Mouse (Mus musculus): ENCODE data around the gene Oxsm. TPM values are rescaled to one million over a fixed set of nuclear protein-coding genes. Genes with fewer than 3 reads are reported as not detected.
A peak's percentile ranks its signal among the peaks of the same experiment; 100 is the strongest.

The Oxsm gene
- polyA plus RNA-seq, 1 experiment from 2014 or later: 2.9 TPM

DNA sequence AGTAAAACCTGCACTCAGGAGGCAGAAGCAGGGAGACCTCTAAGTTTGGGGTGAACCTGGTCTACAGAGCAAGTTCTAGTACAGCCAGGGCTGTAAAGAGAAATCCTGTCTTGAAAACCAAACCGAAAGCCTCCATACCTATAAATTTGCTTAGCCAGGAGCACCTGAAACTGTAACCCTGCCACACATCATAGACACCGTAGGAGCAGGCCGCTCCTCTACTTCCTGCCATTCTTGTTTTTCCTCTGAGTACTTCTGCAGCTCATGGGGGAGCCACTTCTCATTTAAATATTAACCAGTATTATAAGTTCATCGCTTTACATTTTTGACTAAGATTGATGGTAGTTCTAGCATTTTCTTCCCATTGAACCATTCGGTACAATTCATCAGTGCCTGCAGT lies 17.4 kb upstream of the Oxsm start:
- ATAC-seq: no peak
- no peak overlapping the region for H3K9ac ChIP-seq (ENCODE audit: low read depth, low read length)
- no peaks in the 10 kb centered on the region for H3K9me3 ChIP-seq (ENCODE audit: control insufficient read depth, low read length)
- H3K36me3 ChIP-seq (ENCODE audit: control insufficient read depth, insufficient read depth, low read length): 0 out of 2 replicates have a peak, but pooled peaks cover 4% of the 10 kb centered on the region
- no peaks in the 10 kb centered on the region for H3K4me1 ChIP-seq (ENCODE audit: control insufficient read depth, insufficient read depth, low read depth, low read length)
- H3K4me3 ChIP-seq (ENCODE audit: low read length): no peak overlapping the region
- H3K27me3 ChIP-seq (replicated peaks; ENCODE audit: control insufficient read depth, insufficient read depth, low read length): no peaks in the 10 kb centered on the region
- H3K27ac ChIP-seq (ENCODE audit: low read depth, low read length): no peak overlapping the region
- H3K4me2 ChIP-seq (ENCODE audit: low read length): no peak overlapping the region
- 87% methylated on average over 5 of the region's 5 CpGs for WGBS

DNA sequence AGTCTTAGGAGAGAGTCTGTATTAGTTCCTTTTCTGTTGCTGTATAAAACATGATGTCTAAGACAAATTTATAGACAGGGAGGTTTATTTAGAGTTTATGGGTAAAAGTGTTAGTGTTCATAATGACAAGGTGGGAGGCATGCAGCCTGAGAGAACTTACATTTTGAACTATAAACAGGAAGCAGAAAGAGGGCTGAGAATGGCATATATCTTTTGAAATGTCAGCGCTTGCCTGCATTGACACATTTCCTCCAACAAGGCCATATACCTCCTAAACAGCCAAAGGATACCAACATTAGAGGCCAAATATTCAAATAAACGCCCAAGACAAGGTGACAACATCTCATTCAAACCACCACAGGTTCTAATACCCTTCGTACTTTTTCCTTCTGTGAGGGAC lies 12.3 kb upstream of the Oxsm start:
- 88% methylated on average over 3 of the region's 3 CpGs for WGBS
- H3K9ac ChIP-seq (ENCODE audit: low read depth, low read length): no peak overlapping the region
- H3K4me2 ChIP-seq (ENCODE audit: low read length): no peak overlapping the region
- no peak for ATAC-seq
- H3K9me3 ChIP-seq (ENCODE audit: control insufficient read depth, low read length): no peaks in the 10 kb centered on the region
- no peak overlapping the region for H3K27ac ChIP-seq (ENCODE audit: low read depth, low read length)
- peaks cover 4% of the 10 kb centered on the region; the same call in 1 of the 2 replicates for H3K36me3 ChIP-seq (ENCODE audit: control insufficient read depth, insufficient read depth, low read length)
- no peaks in the 10 kb centered on the region for H3K27me3 ChIP-seq (replicated peaks; ENCODE audit: control insufficient read depth, insufficient read depth, low read length)
- no peak overlapping the region for H3K4me3 ChIP-seq (ENCODE audit: low read length)
- no peaks in the 10 kb centered on the region for H3K4me1 ChIP-seq (ENCODE audit: control insufficient read depth, insufficient read depth, low read depth, low read length)

DNA sequence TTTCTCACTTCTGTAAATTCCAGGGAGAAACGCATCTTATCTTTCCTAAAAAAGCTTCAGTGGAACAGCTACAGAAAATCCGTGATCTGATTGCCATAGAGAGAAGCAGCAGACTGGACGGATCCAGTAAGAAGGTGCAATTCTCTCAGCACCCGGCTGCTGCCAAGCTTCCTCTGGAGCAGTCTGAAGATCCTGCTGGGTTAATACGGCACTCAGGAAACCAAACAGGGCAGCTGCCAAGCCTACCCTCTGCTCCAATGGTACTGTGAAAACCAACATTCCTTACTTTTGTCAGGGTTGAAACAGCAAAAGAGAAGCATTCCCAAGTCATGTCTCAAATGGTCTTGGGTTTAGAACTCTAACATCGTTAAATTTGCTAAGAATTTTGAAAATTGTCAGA lies 10.9 kb upstream of the Oxsm start:
- Histone ChIP-seq H3K4me2 (ENCODE audit: low read length) (no peak overlapping the region), H3K4me3 (ENCODE audit: low read length) (no peak overlapping the region), H3K4me1 (ENCODE audit: control insufficient read depth, insufficient read depth, low read depth, low read length) (no peaks in the 10 kb centered on the region), H3K36me3 (ENCODE audit: control insufficient read depth, insufficient read depth, low read length) (peaks cover 4% of the 10 kb centered on the region; the same call in 1 of the 2 replicates), H3K9ac (ENCODE audit: low read depth, low read length) (no peak overlapping the region), H3K9me3 (ENCODE audit: control insufficient read depth, low read length) (no peaks in the 10 kb centered on the region), H3K27ac (ENCODE audit: low read depth, low read length) (no peak overlapping the region), H3K27me3 (replicated peaks; ENCODE audit: control insufficient read depth, insufficient read depth, low read length) (no peaks in the 10 kb centered on the region)
- 0 out of 2 replicates have a peak, but pooled peaks have one; percentile 75 for ATAC-seq
- WGBS: 66% methylated on average over 6 of the region's 6 CpGs

DNA sequence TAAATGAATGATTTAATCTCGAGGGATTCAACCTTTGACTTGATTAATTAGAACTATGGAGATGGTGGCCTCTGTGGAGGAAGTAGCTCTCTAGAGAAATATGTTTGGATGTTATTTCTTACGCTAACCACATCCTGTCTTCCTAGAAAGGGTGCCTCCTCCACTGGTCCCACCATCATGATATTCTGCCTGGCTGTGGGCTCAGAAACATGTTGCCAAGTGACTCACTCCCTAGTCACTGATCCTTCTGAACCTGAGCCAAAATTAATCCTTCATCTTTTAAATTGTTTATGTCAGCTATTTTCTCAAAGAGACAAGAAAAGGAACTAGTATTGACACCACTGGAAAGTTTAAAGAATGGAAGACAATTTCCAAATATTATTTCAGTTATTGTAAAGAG lies 6.6 kb upstream of the Oxsm start:
- ATAC-seq: no peak
- H3K4me1 ChIP-seq (ENCODE audit: control insufficient read depth, insufficient read depth, low read depth, low read length): no peaks in the 10 kb centered on the region
- H3K27ac ChIP-seq (ENCODE audit: low read depth, low read length): no peak overlapping the region
- no peak overlapping the region for H3K9ac ChIP-seq (ENCODE audit: low read depth, low read length)
- peaks cover 11% of the 10 kb centered on the region for H3K36me3 ChIP-seq (ENCODE audit: control insufficient read depth, insufficient read depth, low read length)
- H3K4me3 ChIP-seq (ENCODE audit: low read length): no peak overlapping the region
- no peaks in the 10 kb centered on the region for H3K9me3 ChIP-seq (ENCODE audit: control insufficient read depth, low read length)
- H3K27me3 ChIP-seq (replicated peaks; ENCODE audit: control insufficient read depth, insufficient read depth, low read length): no peaks in the 10 kb centered on the region
- no peak overlapping the region for H3K4me2 ChIP-seq (ENCODE audit: low read length)
- 77% methylated on average over 2 of the region's 2 CpGs for WGBS

DNA sequence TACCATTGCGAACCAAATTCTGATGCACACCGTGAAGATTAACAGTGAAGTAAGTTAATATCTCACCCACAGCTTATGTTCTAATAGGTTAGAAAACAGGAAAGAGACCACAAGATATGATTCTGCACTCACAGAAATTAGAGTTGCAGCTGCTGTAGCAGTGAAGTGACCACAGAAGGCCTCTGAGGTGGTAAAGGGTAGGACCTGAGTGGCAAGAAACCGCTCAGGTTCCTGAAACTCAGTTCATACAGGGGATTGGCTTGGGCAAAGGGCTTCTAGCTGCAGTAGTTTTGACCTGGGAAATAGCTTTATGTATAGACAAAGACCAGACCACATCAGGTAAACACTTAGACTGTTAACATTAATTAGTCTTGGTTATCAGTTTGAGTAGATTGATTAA lies 6.1 kb upstream of the Oxsm start:
- no peak overlapping the region for H3K4me3 ChIP-seq (ENCODE audit: low read length)
- no peaks in the 10 kb centered on the region for H3K9me3 ChIP-seq (ENCODE audit: control insufficient read depth, low read length)
- H3K9ac ChIP-seq (ENCODE audit: low read depth, low read length): no peak overlapping the region
- peaks cover 11% of the 10 kb centered on the region for H3K36me3 ChIP-seq (ENCODE audit: control insufficient read depth, insufficient read depth, low read length)
- peaks cover under 1% of the 10 kb centered on the region; the same call in 1 of the 2 replicates for H3K4me1 ChIP-seq (ENCODE audit: control insufficient read depth, insufficient read depth, low read depth, low read length)
- H3K4me2 ChIP-seq (ENCODE audit: low read length): no peak overlapping the region
- H3K27ac ChIP-seq (ENCODE audit: low read depth, low read length): no peak overlapping the region
- WGBS: 96% methylated on average over 3 of the region's 3 CpGs
- H3K27me3 ChIP-seq (replicated peaks; ENCODE audit: control insufficient read depth, insufficient read depth, low read length): no peaks in the 10 kb centered on the region
- no peak for ATAC-seq

DNA sequence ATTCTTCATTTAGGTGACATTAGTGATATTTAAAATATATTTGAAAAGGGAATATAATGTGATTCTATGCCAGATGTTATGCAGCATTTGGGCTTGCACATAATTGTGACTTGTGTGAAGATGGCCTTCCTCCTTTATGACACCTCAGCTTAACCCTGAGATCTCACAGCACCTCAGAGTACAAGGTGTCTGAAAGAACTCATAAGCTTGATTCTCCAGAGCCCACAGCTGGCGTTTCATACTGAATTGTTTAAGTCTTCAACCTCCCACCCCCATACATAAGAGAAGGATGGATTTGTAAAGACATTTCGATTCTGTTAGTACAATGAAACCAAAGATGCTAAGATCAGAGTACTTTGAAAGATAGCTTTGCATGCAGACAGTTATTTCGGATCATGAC lies 491 bp upstream of the Oxsm start:
- no peaks in the 10 kb centered on the region for H3K27me3 ChIP-seq (replicated peaks; ENCODE audit: control insufficient read depth, insufficient read depth, low read length)
- WGBS: 73% methylated on average over 3 of the region's 3 CpGs
- H3K36me3 ChIP-seq (ENCODE audit: control insufficient read depth, insufficient read depth, low read length): peaks cover 4% of the 10 kb centered on the region
- H3K9me3 ChIP-seq (ENCODE audit: control insufficient read depth, low read length): no peaks in the 10 kb centered on the region
- peak overlapping the region; percentile 65 for H3K4me2 ChIP-seq (ENCODE audit: low read length)
- H3K9ac ChIP-seq (ENCODE audit: low read depth, low read length): peak overlapping the region; percentile 95; the same call in 1 of the 2 replicates
- no peak for ATAC-seq
- H3K4me1 ChIP-seq (ENCODE audit: control insufficient read depth, insufficient read depth, low read depth, low read length): peaks cover 13% of the 10 kb centered on the region
- H3K27ac ChIP-seq (ENCODE audit: low read depth, low read length): no peak overlapping the region
- peak overlapping the region; percentile 88 for H3K4me3 ChIP-seq (ENCODE audit: low read length)

DNA sequence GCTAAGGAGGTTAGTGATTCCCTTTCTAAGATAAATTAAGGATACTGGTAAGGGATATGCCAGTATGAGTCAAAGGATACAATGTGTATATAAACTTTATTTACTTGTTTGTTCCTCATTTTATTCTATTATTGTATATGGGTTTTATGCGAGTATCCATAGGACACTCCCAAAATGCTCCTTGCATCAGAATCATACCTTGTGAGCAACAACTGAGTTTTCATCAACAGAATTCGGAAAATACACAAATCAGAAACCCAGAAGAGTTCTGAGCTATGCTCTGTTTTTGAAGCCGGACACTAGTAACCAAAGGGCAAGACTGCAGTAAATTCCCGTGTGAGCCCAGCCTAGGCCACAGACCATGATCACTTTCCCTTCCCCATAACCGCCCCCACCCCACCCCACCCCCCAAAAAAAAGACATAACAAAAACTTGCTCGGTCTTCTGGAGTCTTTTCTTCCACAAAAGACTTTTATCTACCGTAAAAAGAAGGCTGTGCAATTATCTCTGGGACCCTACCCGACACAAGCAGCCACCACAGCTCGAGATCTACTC lies 928 bp downstream of the Oxsm start:
- peak overlapping the region; percentile 95 for H3K9ac ChIP-seq (ENCODE audit: low read depth, low read length)
- no peaks in the 10 kb centered on the region for H3K36me3 ChIP-seq (ENCODE audit: control insufficient read depth, insufficient read depth, low read length)
- H3K27me3 ChIP-seq (replicated peaks; ENCODE audit: control insufficient read depth, insufficient read depth, low read length): no peaks in the 10 kb centered on the region
- H3K9me3 ChIP-seq (ENCODE audit: control insufficient read depth, low read length): no peaks in the 10 kb centered on the region
- peaks cover 18% of the 10 kb centered on the region for H3K4me1 ChIP-seq (ENCODE audit: control insufficient read depth, insufficient read depth, low read depth, low read length)
- peak overlapping the region; percentile 65 for H3K4me2 ChIP-seq (ENCODE audit: low read length)
- peak; percentile 63 for ATAC-seq
- H3K4me3 ChIP-seq (ENCODE audit: low read length): peak overlapping the region; percentile 88
- peak overlapping the region; percentile 87; the same call in 1 of the 2 replicates for H3K27ac ChIP-seq (ENCODE audit: low read depth, low read length)
- WGBS: 18% methylated on average over 9 of the region's 9 CpGs

DNA sequence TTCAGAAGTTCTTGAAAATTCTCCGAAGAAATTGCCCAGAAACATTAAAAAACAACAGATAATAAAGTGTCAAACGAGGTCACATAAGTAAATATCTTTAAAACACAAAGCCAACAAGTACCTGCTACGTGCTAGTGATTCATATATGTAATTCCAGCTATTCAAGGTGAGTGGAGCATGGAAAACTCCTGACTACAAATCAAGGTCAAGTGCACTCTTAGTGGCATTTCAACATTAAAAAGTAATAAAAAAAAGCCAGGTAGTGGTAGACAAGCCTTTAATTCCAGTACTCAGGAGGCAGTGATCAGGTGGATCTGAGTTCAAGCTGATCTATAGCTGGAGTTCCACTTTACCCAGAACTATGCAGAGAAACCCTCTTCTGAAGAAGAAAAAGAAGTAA lies 1.5 kb downstream of the Oxsm start:
- Histone ChIP-seq H3K36me3 (ENCODE audit: control insufficient read depth, insufficient read depth, low read length) (no peaks in the 10 kb centered on the region), H3K9me3 (ENCODE audit: control insufficient read depth, low read length) (no peaks in the 10 kb centered on the region), H3K4me2 (ENCODE audit: low read length) (peak overlapping the region; percentile 65), H3K27ac (ENCODE audit: low read depth, low read length) (no peak overlapping the region), H3K4me1 (ENCODE audit: control insufficient read depth, insufficient read depth, low read depth, low read length) (peaks cover 20% of the 10 kb centered on the region), H3K4me3 (ENCODE audit: low read length) (no peak overlapping the region), H3K27me3 (replicated peaks; ENCODE audit: control insufficient read depth, insufficient read depth, low read length) (no peaks in the 10 kb centered on the region), H3K9ac (ENCODE audit: low read depth, low read length) (no peak overlapping the region)
- WGBS: 83% methylated on average over 3 of the region's 3 CpGs
- no peak for ATAC-seq

DNA sequence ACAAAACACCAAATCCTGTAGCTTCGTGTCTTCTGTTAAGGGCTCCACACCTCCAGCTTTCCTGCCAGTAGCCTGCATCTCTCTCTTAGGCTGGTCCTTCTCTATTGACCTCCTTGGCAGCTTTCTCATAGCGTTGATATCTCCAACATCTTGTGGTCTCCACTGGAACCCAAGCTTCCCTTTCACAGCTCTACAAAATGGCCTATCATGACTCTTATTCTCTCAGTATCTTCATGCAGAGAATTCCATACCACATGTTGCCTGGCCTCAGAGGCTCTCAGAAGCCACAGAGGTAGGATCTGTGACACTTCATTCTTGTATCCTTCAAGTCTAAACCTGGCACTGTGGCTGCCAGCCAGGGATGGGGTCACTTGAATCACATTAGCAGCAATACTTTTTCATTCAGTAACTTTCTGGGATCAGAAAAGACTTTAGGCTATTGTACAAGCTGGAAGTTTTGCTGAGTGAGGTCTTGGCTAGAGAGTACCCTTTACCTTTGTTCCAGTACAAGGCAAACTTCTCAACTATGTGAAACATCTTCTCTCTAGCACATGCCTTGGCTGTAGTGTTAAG lies 3.2 kb downstream of the Oxsm start:
- no peak overlapping the region for H3K4me2 ChIP-seq (ENCODE audit: low read length)
- H3K9ac ChIP-seq (ENCODE audit: low read depth, low read length): no peak overlapping the region
- 84% methylated on average over 2 of the region's 2 CpGs for WGBS
- no peak overlapping the region for H3K27ac ChIP-seq (ENCODE audit: low read depth, low read length)
- no peaks in the 10 kb centered on the region for H3K36me3 ChIP-seq (ENCODE audit: control insufficient read depth, insufficient read depth, low read length)
- H3K27me3 ChIP-seq (replicated peaks; ENCODE audit: control insufficient read depth, insufficient read depth, low read length): no peaks in the 10 kb centered on the region
- no peak for ATAC-seq
- H3K4me1 ChIP-seq (ENCODE audit: control insufficient read depth, insufficient read depth, low read depth, low read length): peaks cover 23% of the 10 kb centered on the region
- H3K4me3 ChIP-seq (ENCODE audit: low read length): no peak overlapping the region
- no peaks in the 10 kb centered on the region for H3K9me3 ChIP-seq (ENCODE audit: control insufficient read depth, low read length)
